Mouse (Mus musculus) myocyte (in vitro differentiated cells): ENCODE data around the gene Rcor3.

Experiments
- MAX ChIP-seq: IDR thresholded peaks from one replicate; pipeline ENCODE4 v1.6.1; 2011; ENCODE audit warnings: low read depth, mild to moderate bottlenecking, control low read depth
- MYOG ChIP-seq, 3 experiments: IDR thresholded peaks; one replicate each; pipeline ENCODE4 v1.6.1; 2011; ENCODE audit warnings: control low read depth in 2 of 3, low read depth in 2 of 3, mild to moderate bottlenecking in 2 of 3; ENCODE audit not compliant: insufficient read length in 2 of 3, control insufficient read depth in 1 of 3, insufficient read depth in 1 of 3
- POLR2AphosphoS2 ChIP-seq: IDR thresholded peaks from one replicate; pipeline ENCODE4 v1.6.1; 2011; ENCODE audit warnings: low read depth, control low read depth; ENCODE audit not compliant: insufficient read length
- TCF12 ChIP-seq: IDR thresholded peaks from one replicate; pipeline ENCODE4 v1.6.1; 2011; ENCODE audit warnings: mild to moderate bottlenecking, control low read depth; ENCODE audit not compliant: poor library complexity, insufficient read depth, severe bottlenecking

DNA sequence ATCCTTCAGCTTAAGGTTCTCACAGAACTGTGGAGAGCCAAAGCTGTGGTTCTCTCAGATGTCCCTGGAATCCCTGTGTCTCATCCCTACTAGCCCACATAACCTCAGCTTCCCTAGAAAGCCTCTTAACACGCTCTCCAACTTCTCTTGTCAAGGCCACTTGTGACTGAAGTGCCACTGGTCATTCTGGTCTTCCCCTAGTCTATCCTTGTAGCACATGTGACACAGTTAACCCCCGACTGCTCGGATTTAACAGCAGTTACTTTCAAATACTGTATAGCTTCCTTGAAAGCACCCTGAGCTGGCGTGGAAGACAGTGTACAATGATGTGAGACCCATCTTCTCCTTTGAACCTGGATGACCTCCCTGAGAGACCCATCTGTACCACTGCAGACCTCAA is 50.8 kb downstream of the Rcor3 start:
- TF ChIP-seq POLR2AphosphoS2, result no peak
- TF ChIP-seq MAX, result no peak
- no peak for TF ChIP-seq TCF12
- TF ChIP-seq MYOG (IDR thresholded peaks at IDR 0.05; ENCODE audit: control insufficient read depth in 1 of 3, insufficient read depth in 1 of 3, insufficient read length in 2 of 3, low read depth in 2 of 3), result no peak
